Mouse (Mus musculus) liver, embryonic 12.5 days (tissue): ENCODE data around the gene Sptbn4. TPM values are rescaled to one million over a fixed set of nuclear protein-coding genes. Genes with fewer than 3 reads are reported as not detected.
"Not testable (repeated sequence)": the region's sequence is repeated elsewhere in the genome, so short reads cannot be mapped to it uniquely, and the experiment has no call there.

Source experiments
- ATAC-seq: fragments of 200-750 bp; cut with Nextera tagmentation; 2 replicates; pipeline ENCODE4 v1.8.0; 2017; ENCODE audit warnings: moderate number of reproducible peaks, mild to moderate bottlenecking, moderate library complexity
- H3K27ac ChIP-seq: fragments of 300-500 bp; sonication (generic); 2 replicates; pipeline ENCODE4 v1.5.1; 2016; ENCODE audit warnings: mild to moderate bottlenecking
- H3K27me3 ChIP-seq: fragments of 300-500 bp; sonication (generic); replicated peaks from 2 replicates; pipeline ENCODE4 v1.6.1; 2016; ENCODE audit warnings: mild to moderate bottlenecking, moderate library complexity
- H3K36me3 ChIP-seq: fragments of 300-500 bp; sonication (generic); 2 replicates; pipeline ENCODE4 v1.6.1; 2016; ENCODE audit warnings: mild to moderate bottlenecking, moderate library complexity
- H3K4me1 ChIP-seq: fragments of 300-500 bp; sonication (generic); 2 replicates; pipeline ENCODE4 v1.6.1; 2016
- H3K4me2 ChIP-seq: fragments of 300-500 bp; sonication (generic); 2 replicates; pipeline ENCODE4 v1.6.1; 2016; ENCODE audit warnings: mild to moderate bottlenecking, moderate library complexity
- H3K4me3 ChIP-seq: fragments of 300-500 bp; sonication (generic); 2 replicates; pipeline ENCODE4 v1.5.1; 2016; ENCODE audit warnings: mild to moderate bottlenecking, moderate library complexity
- H3K9ac ChIP-seq: fragments of 300-500 bp; sonication (generic); 2 replicates; pipeline ENCODE4 v1.6.1; 2016; ENCODE audit warnings: mild to moderate bottlenecking, moderate library complexity
- H3K9me3 ChIP-seq: fragments of 300-500 bp; sonication (generic); replicated peaks from 2 replicates; pipeline ENCODE4 v1.6.1; 2016; ENCODE audit warnings: mild to moderate bottlenecking, moderate library complexity
- WGBS: fragments of 180-500 bp; shearing (Covaris S2); methylation state at CpG from one replicate; pipeline ENCODE4 v1.1.7; 2016; ENCODE audit not compliant: insufficient replicate concordance; 5-methylcytosine and 5-hydroxymethylcytosine counted together
- polyA plus RNA-seq: library from polyadenylated mRNA; unstranded; fragments of >200 nt; fragmentation: Nextera tagmentation; extraction: Ambion mirVana; gene quantifications from 2 replicates; pipeline ENCODE4 v1.2.1, GENCODE M21; 2016

Sptbn4 gene
- polyA plus RNA-seq, result 0.11 and 0.12 TPM in 2 replicates

DNA sequence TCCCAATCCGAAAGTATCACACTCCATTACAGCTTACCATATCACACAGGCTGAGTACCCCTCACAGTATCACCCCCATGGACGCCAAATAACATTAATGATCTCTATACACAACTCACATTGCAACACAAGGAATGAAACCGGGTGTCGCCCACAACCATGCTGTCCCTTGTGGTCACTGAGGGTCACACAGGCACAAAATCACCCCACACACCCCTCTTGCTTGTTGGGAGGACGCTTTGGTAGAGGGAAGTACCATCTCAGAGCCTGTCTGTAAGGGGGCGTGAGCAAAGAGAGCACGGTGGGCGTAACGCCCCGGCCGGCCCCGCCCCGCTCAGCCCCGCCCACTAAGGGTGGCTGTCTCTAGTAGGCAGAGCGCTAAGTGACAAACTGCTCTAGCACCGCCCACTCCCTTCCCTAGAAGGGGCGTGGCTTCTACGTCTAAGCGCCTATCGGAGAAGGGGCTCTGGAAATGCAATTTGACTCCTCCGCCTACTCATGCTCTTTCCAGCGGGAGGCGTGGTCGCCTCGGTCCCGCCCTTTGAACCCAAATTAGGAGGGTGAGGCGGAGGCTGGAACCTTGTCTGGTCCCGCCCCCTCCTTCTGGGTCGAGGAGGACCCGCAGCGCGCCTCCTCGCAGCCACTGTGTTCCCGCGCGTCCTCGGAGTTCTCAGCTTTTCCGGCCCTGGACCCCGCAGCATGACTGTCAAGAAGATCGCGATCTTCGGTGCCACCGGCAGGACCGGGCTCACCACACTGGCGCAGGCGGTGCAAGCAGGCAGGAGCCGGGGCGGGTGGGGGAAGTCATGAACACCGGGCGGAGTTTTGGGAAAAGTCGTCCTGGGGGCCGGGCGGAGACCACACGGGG lies at the start of gene Sptbn4, which contains the start of gene Blvrb:
Gene Sptbn4 (minus strand): TSS at position 268 of the 868 bp plus-strand sequence.
Gene Blvrb (plus strand): TSS at position 560 of the 868 bp plus-strand sequence.
- Histone ChIP-seq H3K27ac (peak within 1 kb of the TSS; percentile 96), H3K27me3 (peaks cover 46% of the 10 kb centered on the region), H3K9me3 (no peaks in the 10 kb centered on the region), H3K4me2 (peak within 1 kb of the TSS; percentile 76), H3K9ac (peak within 1 kb of the TSS; percentile 95), H3K4me3 (peak within 1 kb of the TSS; percentile 82), H3K36me3 (peaks cover 29% of the 10 kb centered on the region), H3K4me1 (peaks cover 56% of the 10 kb centered on the region)
- WGBS, result under 1% methylated on average over 54 of the region's 54 CpGs
- ATAC-seq, result peak; percentile 85

DNA sequence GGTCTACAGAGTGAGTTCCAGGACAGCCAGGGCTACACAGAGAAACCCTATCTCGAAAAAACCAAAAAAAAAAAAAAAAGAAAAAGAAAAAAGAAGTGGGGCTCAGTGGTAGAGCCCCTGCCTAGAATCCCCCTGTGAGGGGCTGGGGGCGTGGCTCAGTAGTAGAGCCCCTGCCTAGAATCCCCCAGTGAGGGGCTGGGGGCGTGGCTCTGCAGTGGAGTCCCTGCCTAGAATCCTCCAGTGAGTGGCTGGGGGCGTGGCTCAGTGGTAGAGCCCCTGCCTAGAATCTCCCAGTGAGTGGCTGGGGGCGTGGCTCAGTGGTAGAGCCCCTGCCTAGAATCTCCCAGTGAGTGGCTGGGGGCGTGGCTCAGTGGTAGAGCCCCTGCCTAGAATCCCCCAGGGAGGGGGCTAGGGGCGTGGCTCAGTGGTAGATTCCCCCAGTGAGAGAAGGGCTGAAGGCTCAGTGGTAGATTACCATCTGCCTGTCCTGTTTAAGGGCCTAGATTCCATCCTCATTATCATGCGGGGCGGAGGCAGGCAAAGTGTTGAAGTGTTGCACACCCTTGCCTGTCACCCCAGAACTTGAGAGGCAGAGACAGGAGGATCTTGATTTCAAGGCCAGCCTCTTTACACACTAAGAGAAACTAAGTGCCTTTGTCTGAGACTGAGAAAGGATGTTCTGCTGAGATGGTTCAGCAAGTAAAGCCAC lies 47.3 kb upstream of the Sptbn4 start:
- H3K9ac ChIP-seq, result not testable (repeated sequence)

GRCm38 (mm10) chr7:27493450-27493849 lies 46.0 kb upstream of the Sptbn4 start:
- H3K9ac ChIP-seq, result no peak overlapping the region

More for the DNA sequence above, 47.3 kb upstream of the Sptbn4 start:
- WGBS, result 71% methylated on average over 9 of the region's 9 CpGs
- H3K4me3 ChIP-seq, H3K27me3 ChIP-seq, H3K9me3 ChIP-seq, ATAC-seq, H3K4me2 ChIP-seq, H3K27ac ChIP-seq, H3K36me3 ChIP-seq: not testable (repeated sequence)
- peaks cover 66% of the 10 kb centered on the region for H3K4me1 ChIP-seq

DNA sequence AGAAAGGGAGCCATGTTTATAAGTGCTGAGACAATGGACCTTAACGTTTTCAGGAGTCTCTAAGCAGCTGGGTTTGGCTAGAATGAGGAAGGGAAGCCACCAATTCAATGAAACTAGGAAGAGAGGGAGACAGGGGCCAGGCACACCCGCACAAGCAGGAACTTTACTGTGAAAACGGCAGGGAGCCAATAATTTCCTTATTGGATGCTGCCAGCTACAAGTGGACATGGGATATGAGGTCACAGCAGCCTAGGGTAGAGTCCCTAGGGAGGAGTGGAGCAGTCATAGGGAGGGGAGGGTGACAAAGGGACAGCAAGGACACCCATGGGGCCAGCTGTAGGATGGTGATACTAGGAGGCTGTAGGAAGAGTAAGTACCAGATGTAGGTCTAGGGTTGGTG lies 45.5 kb upstream of the Sptbn4 start:
- Histone ChIP-seq H3K27me3 (no peaks in the 10 kb centered on the region), H3K27ac (peak overlapping the region; percentile 96; the same call in 1 of the 2 replicates), H3K4me2 (no peak overlapping the region), H3K4me3 (no peak overlapping the region), H3K9me3 (no peaks in the 10 kb centered on the region), H3K9ac (no peak overlapping the region), H3K4me1 (peaks cover 83% of the 10 kb centered on the region), H3K36me3 (peaks cover 15% of the 10 kb centered on the region)
- no peak for ATAC-seq
- WGBS, result 42% methylated on average over 3 of the region's 3 CpGs

More at GRCm38 (mm10) chr7:27493450-27493849, 46.0 kb upstream of the Sptbn4 start:
- Histone ChIP-seq H3K4me1 (peaks cover 79% of the 10 kb centered on the region), H3K36me3 (peaks cover 15% of the 10 kb centered on the region), H3K4me3 (no peak overlapping the region), H3K27ac (peak overlapping the region; percentile 96; the same call in 1 of the 2 replicates), H3K9me3 (no peaks in the 10 kb centered on the region), H3K4me2 (no peak overlapping the region), H3K27me3 (no peaks in the 10 kb centered on the region)
- no peak for ATAC-seq
- 71% methylated on average over 5 of the region's 5 CpGs for WGBS

DNA sequence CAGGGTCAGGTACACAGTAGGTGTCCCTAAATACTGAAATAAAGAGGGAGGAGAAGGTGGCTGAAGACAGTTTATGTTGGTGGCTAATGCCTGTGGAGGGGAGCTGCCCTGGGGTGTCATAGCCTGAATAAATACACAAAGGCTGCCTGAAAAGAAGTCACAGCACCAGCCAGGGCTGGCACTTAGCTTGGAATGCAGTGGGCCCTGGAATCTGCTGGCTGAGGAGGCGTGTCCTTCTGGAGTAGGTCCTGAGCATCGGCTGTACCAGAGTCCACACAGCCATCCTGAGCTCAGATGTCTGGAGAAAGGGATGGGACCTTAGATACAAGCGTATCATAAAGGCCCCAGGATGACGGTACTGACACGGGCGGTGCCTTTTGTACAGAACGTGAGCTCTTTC lies 44.4 kb upstream of the Sptbn4 start:
- Histone ChIP-seq H3K9ac (peak overlapping the region; percentile 76), H3K4me3 (no peak overlapping the region), H3K36me3 (peaks cover 15% of the 10 kb centered on the region), H3K9me3 (no peaks in the 10 kb centered on the region), H3K4me1 (peaks cover 77% of the 10 kb centered on the region), H3K27me3 (no peaks in the 10 kb centered on the region), H3K27ac (peak overlapping the region; percentile 96), H3K4me2 (peak overlapping the region; percentile 94)
- no peak for ATAC-seq
- WGBS, result 66% methylated on average over 7 of the region's 7 CpGs

DNA sequence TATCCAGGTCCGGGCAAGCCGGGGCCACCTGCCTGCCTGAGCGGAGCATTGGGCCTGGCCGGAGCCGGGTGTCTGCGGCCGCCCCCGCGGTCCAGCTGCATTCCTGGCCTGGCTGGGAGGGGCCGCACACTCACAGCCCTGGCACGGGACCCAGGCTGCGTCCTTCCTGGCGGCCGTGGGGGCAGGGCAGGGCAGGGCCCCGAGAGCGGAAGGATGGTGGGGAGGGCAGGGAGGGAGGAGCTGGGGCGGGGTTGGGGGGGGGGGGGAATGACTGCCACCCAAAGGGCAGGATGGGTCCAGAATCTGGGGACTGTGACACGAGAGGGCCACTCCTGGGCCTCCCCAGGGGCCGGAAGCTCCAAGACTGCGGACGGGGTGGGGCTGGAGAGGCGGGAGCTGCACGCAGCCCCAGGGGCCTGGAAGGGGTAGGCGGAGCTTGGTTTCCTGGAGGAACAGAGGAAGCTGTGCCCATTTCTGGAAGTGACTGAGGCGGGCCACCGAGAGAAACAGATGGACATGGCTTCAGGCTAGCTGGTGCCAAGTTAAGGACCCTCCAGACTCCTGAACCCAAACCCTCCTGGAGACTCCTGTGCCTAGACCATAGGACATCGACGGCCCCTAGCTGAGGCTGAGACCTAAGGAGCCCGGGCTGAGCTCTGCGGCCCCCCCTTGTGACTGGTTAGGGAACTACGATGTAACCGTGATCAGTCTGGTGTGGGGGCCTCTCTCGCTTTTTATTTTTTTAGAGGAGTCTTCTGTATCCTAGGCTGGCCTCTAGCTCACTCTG lies 43.2 kb upstream of the Sptbn4 start:
- peak; percentile 89 for ATAC-seq
- Histone ChIP-seq H3K27ac (peak overlapping the region; percentile 96), H3K27me3 (no peaks in the 10 kb centered on the region), H3K9me3 (no peaks in the 10 kb centered on the region), H3K9ac (peak overlapping the region; percentile 76), H3K36me3 (peaks cover 15% of the 10 kb centered on the region), H3K4me1 (peaks cover 73% of the 10 kb centered on the region), H3K4me3 (peak overlapping the region; percentile 64), H3K4me2 (peak overlapping the region; percentile 94)
- under 1% methylated on average over 31 of the region's 33 CpGs for WGBS

DNA sequence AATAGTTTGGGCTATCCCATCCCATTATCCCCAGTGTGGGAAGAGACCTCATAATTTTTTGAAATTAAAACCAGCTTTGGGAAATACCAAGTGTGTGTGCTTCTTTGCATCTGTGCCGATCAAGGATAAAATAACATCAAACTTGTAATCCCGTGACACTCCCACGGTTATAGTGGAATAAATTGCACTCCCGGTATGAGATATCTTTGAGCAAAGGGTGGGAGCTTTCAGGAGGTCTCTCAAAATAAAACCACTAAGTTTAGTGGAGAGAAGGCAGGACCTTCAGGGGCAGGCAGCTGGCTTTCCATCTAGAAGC lies 42.7 kb upstream of the Sptbn4 start:
- no peak for ATAC-seq
- peaks cover 15% of the 10 kb centered on the region for H3K36me3 ChIP-seq
- no peaks in the 10 kb centered on the region for H3K9me3 ChIP-seq
- peak overlapping the region; percentile 94 for H3K4me2 ChIP-seq
- 26% methylated on average over 4 of the region's 4 CpGs for WGBS
- peaks cover 78% of the 10 kb centered on the region for H3K4me1 ChIP-seq
- no peaks in the 10 kb centered on the region for H3K27me3 ChIP-seq
- H3K4me3 ChIP-seq, result peak overlapping the region; percentile 64
- H3K27ac ChIP-seq, result peak overlapping the region; percentile 96
- peak overlapping the region; percentile 76 for H3K9ac ChIP-seq

- no peaks in the 10 kb centered on the region for H3K27me3 ChIP-seq
- peak overlapping the region; percentile 96 for H3K27ac ChIP-seq
- peak overlapping the region; percentile 94 for H3K4me2 ChIP-seq
- H3K4me3 ChIP-seq, result no peak overlapping the region
- WGBS, result 90% methylated on average over 25 of the region's 25 CpGs
- H3K4me1 ChIP-seq, result peaks cover 80% of the 10 kb centered on the region
- peak overlapping the region; percentile 76 for H3K9ac ChIP-seq
- H3K36me3 ChIP-seq, result peaks cover 15% of the 10 kb centered on the region
- no peaks in the 10 kb centered on the region for H3K9me3 ChIP-seq
- no peak for ATAC-seq
Observed at GRCm38 (mm10) chr7:27489270-27489869, 41.9 kb upstream of the Sptbn4 start.

DNA sequence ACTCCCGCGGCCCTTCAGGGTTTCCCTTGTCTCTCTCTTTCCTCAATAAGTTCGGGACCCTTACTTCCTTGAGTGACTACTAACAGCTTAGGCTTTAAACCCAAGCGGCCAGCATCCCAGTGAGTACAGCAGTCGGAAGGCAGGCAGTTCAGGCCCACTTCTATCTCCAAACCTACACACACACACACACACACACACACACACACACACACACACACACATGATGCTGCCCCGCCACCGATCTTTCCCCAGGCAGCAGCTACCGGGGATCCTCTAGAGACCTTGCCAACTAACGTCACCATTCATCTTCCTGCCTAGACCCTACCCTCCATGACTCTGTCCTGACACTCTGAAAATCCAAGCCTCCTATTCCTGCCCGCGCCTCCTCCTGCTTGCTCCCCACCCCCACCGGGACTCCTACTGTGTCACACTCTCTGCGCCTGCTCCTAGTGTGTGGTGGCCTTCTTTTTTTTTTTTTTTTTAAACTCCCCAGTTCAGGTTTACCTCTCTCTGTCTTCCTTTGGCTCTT lies 40.3 kb upstream of the Sptbn4 start:
- no peak for ATAC-seq
- WGBS, result 1% methylated on average over 13 of the region's 13 CpGs
- H3K9me3 ChIP-seq, result no peaks in the 10 kb centered on the region
- H3K27ac ChIP-seq, result peak overlapping the region; percentile 95
- peaks cover 81% of the 10 kb centered on the region for H3K4me1 ChIP-seq
- peak overlapping the region; percentile 87 for H3K4me3 ChIP-seq
- H3K36me3 ChIP-seq, result peaks cover 15% of the 10 kb centered on the region
- no peaks in the 10 kb centered on the region for H3K27me3 ChIP-seq
- H3K9ac ChIP-seq, result peak overlapping the region; percentile 91
- H3K4me2 ChIP-seq, result peak overlapping the region; percentile 94

GRCm38 (mm10) chr7:27486770-27487697 lies 39.5 kb upstream of the Sptbn4 start, which contains the start of gene Sertad1:
Sertad1 (plus strand) TSS chr7:27486910.
- WGBS, result under 1% methylated on average over 79 of the region's 80 CpGs
- ATAC-seq, result peak; percentile 81
- peak within 1 kb of the TSS; percentile 87 for H3K4me3 ChIP-seq
- peak within 1 kb of the TSS; percentile 94 for H3K4me2 ChIP-seq
- H3K9ac ChIP-seq, result peak within 1 kb of the TSS; percentile 91
- H3K4me1 ChIP-seq, result peaks cover 81% of the 10 kb centered on the region
- no peaks in the 10 kb centered on the region for H3K27me3 ChIP-seq
- peaks cover 15% of the 10 kb centered on the region for H3K36me3 ChIP-seq
- H3K9me3 ChIP-seq, result no peaks in the 10 kb centered on the region
- H3K27ac ChIP-seq, result peak within 1 kb of the TSS; percentile 95
